Mouse (Mus musculus) intestine, postnatal 0 days (tissue): ENCODE measurements around the gene Myo15. TPM values are rescaled to one million over a fixed set of nuclear protein-coding genes. Genes with fewer than 3 reads are reported as not detected.

Experiments
- ATAC-seq: fragments of 200-750 bp; cut with Nextera tagmentation; 2 replicates; pipeline ENCODE4 v1.8.0; 2017; ENCODE audit warnings: mild to moderate bottlenecking, moderate TSS enrichment, moderate library complexity
- H3K27ac ChIP-seq: fragments of 300-500 bp; sonication (generic); 2 replicates; pipeline ENCODE4 v1.5.1; 2014; ENCODE audit warnings: mild to moderate bottlenecking, low read depth, low read length, moderate library complexity
- H3K27me3 ChIP-seq: fragments of 300-500 bp; sonication (generic); replicated peaks from 2 replicates; pipeline ENCODE4 v1.6.1; 2014; ENCODE audit warnings: low read length, mixed read lengths; ENCODE audit not compliant: control insufficient read depth, insufficient read depth
- H3K36me3 ChIP-seq: fragments of 300-500 bp; sonication (generic); 2 replicates; pipeline ENCODE4 v1.6.1; 2014; ENCODE audit warnings: mild to moderate bottlenecking, moderate library complexity; ENCODE audit not compliant: control insufficient read depth, insufficient read depth
- H3K4me1 ChIP-seq: fragments of 300-500 bp; sonication (generic); replicated peaks from 2 replicates; pipeline ENCODE4 v1.6.1; 2014; ENCODE audit warnings: antibody characterized with exemption, low read length, mixed read lengths; ENCODE audit not compliant: control insufficient read depth, insufficient read depth
- H3K4me2 ChIP-seq: fragments of 300-500 bp; sonication (generic); replicated peaks from 2 replicates; pipeline ENCODE4 v1.6.1; 2014; ENCODE audit warnings: low read depth, mild to moderate bottlenecking, moderate library complexity
- H3K4me3 ChIP-seq: fragments of 300-500 bp; sonication (generic); 2 replicates; pipeline ENCODE4 v1.5.1; 2014; ENCODE audit warnings: low read depth, low read length
- H3K9ac ChIP-seq: fragments of 300-500 bp; sonication (generic); 2 replicates; pipeline ENCODE4 v1.6.1; 2014; ENCODE audit warnings: mild to moderate bottlenecking, low read depth, low read length
- H3K9me3 ChIP-seq: fragments of 300-500 bp; sonication (generic); 2 replicates; pipeline ENCODE4 v1.6.1; 2016; ENCODE audit warnings: mixed run types; ENCODE audit not compliant: control insufficient read depth
- CTCF ChIP-seq: sonication (generic); IDR thresholded peaks from 2 replicates; pipeline ENCODE4 v1.5.1; 2016; ENCODE audit warnings: low read depth, mild to moderate bottlenecking, control low read depth, antibody characterized with exemption, moderate library complexity
- WGBS: fragments of 180-500 bp; shearing (Covaris S2); extraction: QIAGEN DNeasy Blood & Tissue Kit; methylation state at CpG from one replicate; pipeline ENCODE4 v1.1.7; 2014; 5-methylcytosine and 5-hydroxymethylcytosine counted together
- polyA plus RNA-seq: library from polyadenylated mRNA; unstranded; fragments of >200 nt; fragmentation: Nextera tagmentation; extraction: Ambion mirVana; gene quantifications from 2 replicates; pipeline ENCODE4 v1.2.1, GENCODE M21; 2015

Gene Myo15
- 0.03 and 0.05 TPM in 2 replicates for polyA plus RNA-seq

- no peak within 1 kb of the TSS for H3K4me2 ChIP-seq
- 91% methylated on average over 3 of the region's 3 CpGs for WGBS
- peaks cover 54% of the 10 kb centered on the region for H3K36me3 ChIP-seq
- H3K27ac ChIP-seq, result no peak within 1 kb of the TSS
- ATAC-seq, result no peak
- H3K9ac ChIP-seq, result no peak within 1 kb of the TSS
- TF ChIP-seq CTCF, result no peak
- H3K9me3 ChIP-seq, result no peaks in the 10 kb centered on the region
- no peaks in the 10 kb centered on the region for H3K4me1 ChIP-seq
- no peaks in the 10 kb centered on the region for H3K27me3 ChIP-seq
- no peak within 1 kb of the TSS for H3K4me3 ChIP-seq
Measured at GRCm38 (mm10) chr11:60469039-60469438, at the start of gene Myo15. TSS of gene Myo15 (plus strand) at chr11:60469339.

GRCm38 (mm10) chr11:60422046-60422668, 47.0 kb upstream of the Myo15 start:
- 68% methylated on average over 5 of the region's 6 CpGs for WGBS

GRCm38 (mm10) chr11:60423006-60423405, 46.1 kb upstream of the Myo15 start:
- 64% methylated on average over 1 of the region's 1 CpGs for WGBS
- ATAC-seq, result no peak
- Histone ChIP-seq H3K4me1 (0 out of 2 replicates have a peak, but pooled peaks cover 3% of the 10 kb centered on the region), H3K9me3 (no peaks in the 10 kb centered on the region), H3K9ac (no peak overlapping the region), H3K4me3 (no peak overlapping the region), H3K4me2 (no peak overlapping the region), H3K27ac (no peak overlapping the region), H3K36me3 (peaks cover 2% of the 10 kb centered on the region; the same call in 1 of the 2 replicates), H3K27me3 (no peaks in the 10 kb centered on the region)
- no peak for TF ChIP-seq CTCF

More at GRCm38 (mm10) chr11:60422046-60422668, 47.0 kb upstream of the Myo15 start:
- H3K36me3 ChIP-seq, result no peaks in the 10 kb centered on the region; the same call in 1 of the 2 replicates
- no peak overlapping the region for H3K9ac ChIP-seq
- H3K4me2 ChIP-seq, result no peak overlapping the region
- no peak overlapping the region for H3K4me3 ChIP-seq
- no peak for ATAC-seq
- no peaks in the 10 kb centered on the region for H3K9me3 ChIP-seq
- TF ChIP-seq CTCF, result peak; percentile 50
- 0 out of 2 replicates have a peak, but pooled peaks cover 1% of the 10 kb centered on the region for H3K4me1 ChIP-seq
- no peak overlapping the region for H3K27ac ChIP-seq
- H3K27me3 ChIP-seq, result no peaks in the 10 kb centered on the region

GRCm38 (mm10) chr11:60426417-60426816, 42.7 kb upstream of the Myo15 start:
- peak; percentile 58; the same call in 1 of the 2 replicates for ATAC-seq

GRCm38 (mm10) chr11:60427628-60428027, 41.5 kb upstream of the Myo15 start:
- Histone ChIP-seq H3K4me1 (0 out of 2 replicates have a peak, but pooled peaks cover 3% of the 10 kb centered on the region), H3K4me2 (no peak overlapping the region), H3K9me3 (no peaks in the 10 kb centered on the region), H3K27me3 (no peaks in the 10 kb centered on the region), H3K4me3 (no peak overlapping the region), H3K9ac (no peak overlapping the region), H3K36me3 (peaks cover 21% of the 10 kb centered on the region), H3K27ac (peak overlapping the region; percentile 83)
- 42% methylated on average over 3 of the region's 3 CpGs for WGBS
- ATAC-seq, result peak; percentile 62
- no peak for TF ChIP-seq CTCF

More at GRCm38 (mm10) chr11:60426417-60426816, 42.7 kb upstream of the Myo15 start:
- H3K4me1 ChIP-seq, result 0 out of 2 replicates have a peak, but pooled peaks cover 3% of the 10 kb centered on the region
- H3K36me3 ChIP-seq, result peaks cover 9% of the 10 kb centered on the region
- no peak for TF ChIP-seq CTCF
- no peaks in the 10 kb centered on the region for H3K27me3 ChIP-seq
- H3K4me2 ChIP-seq, result no peak overlapping the region
- no peak overlapping the region for H3K9ac ChIP-seq
- no peaks in the 10 kb centered on the region for H3K9me3 ChIP-seq
- no peak overlapping the region for H3K4me3 ChIP-seq
- peak overlapping the region; percentile 83 for H3K27ac ChIP-seq
- WGBS, result 32% methylated on average over 1 of the region's 1 CpGs

- H3K9ac ChIP-seq, result no peak overlapping the region
- peaks cover 65% of the 10 kb centered on the region for H3K36me3 ChIP-seq
- TF ChIP-seq CTCF, result no peak
- no peaks in the 10 kb centered on the region for H3K9me3 ChIP-seq
- ATAC-seq, result no peak
- no peak overlapping the region for H3K4me3 ChIP-seq
- H3K27ac ChIP-seq, result no peak overlapping the region
- H3K4me1 ChIP-seq, result no peaks in the 10 kb centered on the region
- no peak overlapping the region for H3K4me2 ChIP-seq
- H3K27me3 ChIP-seq, result no peaks in the 10 kb centered on the region
Measured at GRCm38 (mm10) chr11:60433501-60433900, 35.6 kb upstream of the Myo15 start.
